Mouse (Mus musculus) bone marrow macrophage, adult 2 months (primary cell): ENCODE measurements around the gene Itga9. TPM values are rescaled to one million over a fixed set of nuclear protein-coding genes. Genes with fewer than 3 reads are reported as not detected.

Source experiments
- H3K27ac ChIP-seq: 2 replicates; pipeline ENCODE4 v1.5.1; 2012; ENCODE audit warnings: low read depth, low read length; ENCODE audit not compliant: insufficient read depth
- H3K4me1 ChIP-seq: 2 replicates; pipeline ENCODE4 v1.6.1; 2012; ENCODE audit warnings: low read length; ENCODE audit not compliant: control insufficient read depth, insufficient read depth
- H3K4me3 ChIP-seq: 2 replicates; pipeline ENCODE4 v1.5.1; 2012; ENCODE audit warnings: mild to moderate bottlenecking, low read length, moderate library complexity; ENCODE audit not compliant: insufficient read depth
- CTCF ChIP-seq: IDR thresholded peaks from 2 replicates; pipeline ENCODE4 v1.5.1; 2012; ENCODE audit warnings: low read depth, mild to moderate bottlenecking, low read length, moderate library complexity
- POLR2A ChIP-seq: IDR thresholded peaks from 2 replicates; pipeline ENCODE4 v1.6.1; 2012; ENCODE audit warnings: mild to moderate bottlenecking, low read depth, low read length, borderline replicate concordance
- polyA plus RNA-seq: library from polyadenylated mRNA; stranded (reverse); fragments of >200 nt; gene quantifications from 2 replicates; pipeline ENCODE4 v1.2.4, GENCODE M21; 2012; ENCODE audit not compliant: missing spikeins, insufficient read depth, insufficient read length

The Itga9 gene
- polyA plus RNA-seq, 1 experiment, result 5.3 TPM

DNA sequence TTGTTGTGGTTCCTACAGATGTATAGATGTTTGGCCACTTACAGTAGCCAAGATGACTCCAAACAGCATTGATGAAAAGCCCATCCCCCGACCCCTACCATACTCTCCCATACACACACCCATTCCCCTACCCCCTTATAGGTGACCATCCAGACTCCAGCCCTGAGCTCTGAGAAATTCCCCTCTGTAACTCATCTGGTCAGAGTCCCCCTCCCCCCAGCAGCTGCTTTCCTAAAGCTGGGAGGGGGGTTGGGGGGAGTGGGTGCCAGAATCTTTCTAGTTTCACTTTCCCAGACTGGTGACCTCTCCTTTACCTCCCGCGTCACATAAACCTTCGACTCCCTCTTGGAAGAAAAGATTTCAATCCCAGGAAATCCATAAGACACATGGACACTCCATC, 269.2 kb downstream of the Itga9 start:
- H3K4me1 ChIP-seq, result no peaks in the 10 kb centered on the region
- no peak overlapping the region for H3K4me3 ChIP-seq
- no peak overlapping the region for H3K27ac ChIP-seq
- TF ChIP-seq POLR2A (no peak), CTCF (no peak)

DNA sequence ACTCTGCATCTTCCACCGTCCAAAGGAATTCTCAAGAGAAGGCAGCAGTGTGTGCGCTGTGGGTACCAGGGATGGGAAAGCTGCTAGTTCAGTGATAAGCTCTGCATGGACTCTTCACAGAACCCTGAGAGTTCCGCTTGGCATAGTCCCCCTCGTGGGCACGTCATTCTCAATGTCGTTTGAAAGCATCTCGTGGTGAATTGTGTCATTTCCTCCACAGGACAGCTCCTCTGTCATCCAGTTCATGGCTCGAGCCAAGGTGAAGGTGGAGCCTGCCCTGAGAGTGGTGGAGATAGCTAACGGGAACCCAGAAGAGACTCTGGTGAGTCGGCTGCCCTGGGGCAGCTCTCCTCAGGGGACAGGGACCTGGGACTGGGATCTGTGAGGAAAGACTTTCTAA, 270.4 kb downstream of the Itga9 start:
- no peak for TF ChIP-seq POLR2A
- no peak for TF ChIP-seq CTCF
- no peak overlapping the region for H3K27ac ChIP-seq

DNA sequence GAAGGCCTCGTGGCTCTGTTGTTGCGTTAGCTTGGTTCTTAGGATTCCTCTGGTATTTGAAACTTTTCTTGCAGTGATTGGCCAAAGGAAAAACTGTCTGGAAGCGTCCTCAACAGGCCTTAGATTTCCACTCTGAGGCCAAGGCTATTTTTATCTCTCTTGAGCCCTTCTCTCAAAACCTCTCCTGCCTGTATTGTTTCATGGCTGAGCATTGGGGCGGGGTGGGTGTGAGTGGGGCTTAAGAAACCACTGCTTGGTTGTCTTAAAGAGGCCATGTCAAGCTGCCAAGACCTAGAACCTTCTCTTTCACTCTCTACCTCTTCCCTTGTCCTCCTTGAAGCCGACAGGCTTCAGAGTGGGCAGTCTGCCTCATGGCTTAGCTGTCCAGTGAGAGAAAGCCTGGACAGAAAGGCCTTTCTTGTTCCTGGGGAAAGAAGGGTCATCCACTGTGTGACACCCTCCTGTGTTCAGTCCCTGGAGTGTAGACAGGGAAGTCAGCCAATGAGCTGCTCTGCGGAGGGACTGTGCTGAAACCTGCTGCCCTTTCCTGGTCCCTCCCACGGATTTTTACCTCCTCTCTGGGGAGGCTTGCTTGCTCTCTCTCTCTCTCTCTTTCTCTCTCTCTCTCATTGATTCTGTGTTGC, 271.0 kb downstream of the Itga9 start:
- Histone ChIP-seq H3K4me1 (no peaks in the 10 kb centered on the region), H3K27ac (no peak overlapping the region), H3K4me3 (no peak overlapping the region)
- TF ChIP-seq CTCF (no peak), POLR2A (no peak)

More for the DNA sequence above, 270.4 kb downstream of the Itga9 start:
- Histone ChIP-seq H3K4me3 (no peak overlapping the region), H3K4me1 (no peaks in the 10 kb centered on the region)

DNA sequence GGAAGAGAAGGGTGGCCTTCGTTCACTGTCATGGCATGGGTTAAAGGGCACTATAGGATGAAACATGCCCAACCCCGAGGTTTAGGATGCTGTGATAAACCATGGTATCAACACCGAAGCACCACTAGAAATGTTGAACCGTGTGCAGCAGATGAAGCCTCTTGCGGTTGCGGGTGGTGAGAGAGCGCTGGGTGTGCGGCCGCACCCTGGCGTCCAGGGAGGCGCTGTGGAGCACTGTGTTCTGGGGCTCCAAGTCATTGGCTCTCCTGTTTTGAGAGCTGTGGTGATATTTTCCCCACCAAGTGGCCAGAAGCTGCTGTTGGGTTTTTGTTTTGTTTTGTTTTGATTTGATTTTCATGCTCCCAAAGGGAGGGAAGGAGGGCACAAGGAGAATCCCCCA, 272.1 kb downstream of the Itga9 start:
- no peak overlapping the region for H3K27ac ChIP-seq
- H3K4me1 ChIP-seq, result no peaks in the 10 kb centered on the region
- TF ChIP-seq CTCF, result no peak
- no peak overlapping the region for H3K4me3 ChIP-seq

DNA sequence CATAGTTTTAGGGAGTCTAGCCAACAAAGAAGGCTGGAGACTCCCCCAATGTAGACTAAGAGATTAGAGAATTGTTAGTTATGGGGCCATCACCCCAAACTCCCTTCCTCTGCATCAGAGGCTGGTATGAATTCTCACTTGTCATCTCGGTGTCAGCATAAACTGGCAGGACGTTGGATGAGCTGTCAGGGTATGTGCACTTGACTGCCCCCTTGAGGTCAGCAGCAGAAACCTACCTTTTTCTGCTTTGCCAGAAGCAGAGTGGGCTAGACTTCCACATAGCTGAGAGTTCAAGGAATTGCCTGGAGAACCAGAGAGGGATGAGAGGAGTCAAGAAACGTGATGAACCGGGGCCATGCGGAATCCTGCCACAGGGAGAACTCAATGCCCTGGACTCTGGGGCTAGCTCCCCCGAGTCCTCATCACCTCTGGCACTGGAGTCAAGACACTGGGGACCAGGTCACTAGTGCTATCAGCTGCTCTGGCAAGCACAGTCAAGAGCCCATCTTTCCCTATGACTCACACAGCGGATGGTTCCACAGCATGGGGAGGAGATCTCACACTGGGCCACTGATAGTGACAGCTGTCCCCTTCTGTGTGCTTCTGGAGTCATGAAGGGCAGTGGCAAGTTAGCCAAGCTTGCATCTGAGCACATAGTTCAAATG, 274.9 kb downstream of the Itga9 start:
- no peak; the same call in 1 of the 2 replicates for TF ChIP-seq CTCF
- TF ChIP-seq POLR2A, result no peak
- Histone ChIP-seq H3K4me3 (no peak overlapping the region), H3K4me1 (no peaks in the 10 kb centered on the region), H3K27ac (no peak overlapping the region)

DNA sequence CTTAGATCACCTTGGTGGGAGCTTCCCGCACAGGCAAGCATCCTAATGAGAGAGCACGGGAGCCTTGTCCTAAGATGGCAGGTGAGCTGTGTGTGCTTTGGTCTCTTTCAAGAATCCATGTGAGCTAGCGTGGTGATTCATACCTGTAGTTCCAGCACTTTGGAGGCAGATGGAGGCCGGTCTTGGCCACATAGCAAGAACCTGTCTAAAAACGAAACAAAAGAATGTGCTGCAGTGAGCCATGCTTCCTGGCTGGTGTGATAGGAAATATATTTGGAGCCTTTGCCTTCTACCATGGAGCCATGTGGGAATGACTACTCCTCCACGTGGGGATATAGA, 275.4 kb downstream of the Itga9 start:
- H3K27ac ChIP-seq, result no peak overlapping the region
- TF ChIP-seq POLR2A, result no peak
- no peak for TF ChIP-seq CTCF

DNA sequence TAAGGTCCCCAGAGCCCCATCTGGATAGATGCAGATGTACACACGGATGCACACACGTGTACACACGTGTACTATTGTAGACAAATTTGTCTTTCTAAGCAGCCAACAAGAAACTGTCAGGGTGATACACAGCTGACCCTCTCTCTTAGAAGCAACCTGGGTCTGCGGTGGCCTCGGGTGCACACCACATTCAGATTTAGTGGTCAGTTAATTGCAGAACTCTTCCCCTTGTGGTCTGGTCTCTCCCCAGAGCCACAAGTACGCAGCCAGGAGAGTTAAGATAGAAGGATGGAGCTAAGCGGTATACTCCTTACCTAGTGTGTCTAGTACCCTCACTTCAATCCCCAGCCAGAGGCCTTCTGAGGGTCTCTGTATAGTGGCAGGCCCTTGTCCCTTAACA, 276.7 kb downstream of the Itga9 start:
- TF ChIP-seq CTCF (no peak), POLR2A (no peak)
- Histone ChIP-seq H3K4me3 (no peak overlapping the region), H3K27ac (no peak overlapping the region), H3K4me1 (no peaks in the 10 kb centered on the region)

More for the DNA sequence above, 275.4 kb downstream of the Itga9 start:
- Histone ChIP-seq H3K4me1 (no peaks in the 10 kb centered on the region), H3K4me3 (no peak overlapping the region)

DNA sequence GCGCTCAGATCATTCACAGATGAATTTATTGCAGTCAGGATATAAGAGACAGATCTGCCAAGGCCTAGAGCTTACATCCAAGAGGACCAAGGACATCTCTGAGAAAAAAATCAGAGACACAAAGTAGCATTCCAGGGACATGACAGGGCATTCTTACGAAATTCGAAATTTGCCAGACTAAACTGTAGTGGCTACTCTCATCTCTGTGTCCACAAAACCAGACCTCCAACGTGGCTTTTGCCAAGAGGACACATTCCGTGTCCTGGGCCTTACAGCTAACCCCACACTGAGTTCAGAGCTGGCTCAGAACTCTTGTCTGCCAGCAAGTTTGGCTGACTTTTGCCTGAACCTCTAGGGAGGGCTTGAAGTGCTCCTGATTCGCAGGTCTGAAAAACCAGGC, 279.3 kb downstream of the Itga9 start:
- no peak for TF ChIP-seq CTCF
- no peak for TF ChIP-seq POLR2A
- no peak overlapping the region for H3K4me3 ChIP-seq
- H3K4me1 ChIP-seq, result no peaks in the 10 kb centered on the region
- no peak overlapping the region for H3K27ac ChIP-seq

DNA sequence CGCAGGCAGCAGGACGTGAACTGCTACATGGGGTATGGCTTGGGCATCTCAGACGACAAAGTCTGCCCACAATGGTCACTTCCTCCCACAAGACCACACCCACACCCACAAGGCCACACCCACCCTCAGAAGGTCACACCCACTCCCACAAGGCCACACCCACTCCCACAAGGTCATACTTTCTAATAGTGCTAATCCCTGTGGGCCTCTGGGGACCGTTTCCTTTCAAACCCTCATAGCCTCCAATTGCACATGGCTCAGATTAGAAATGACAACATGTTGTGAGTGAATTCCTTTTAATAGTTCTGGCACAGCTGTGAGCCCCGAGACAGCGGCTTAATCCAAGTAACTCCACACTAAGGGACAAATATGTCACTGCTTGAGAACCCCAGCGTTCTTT, 280.7 kb downstream of the Itga9 start:
- H3K4me1 ChIP-seq, result no peaks in the 10 kb centered on the region
- no peak for TF ChIP-seq CTCF
- TF ChIP-seq POLR2A, result no peak
- no peak overlapping the region for H3K27ac ChIP-seq
- no peak overlapping the region for H3K4me3 ChIP-seq

DNA sequence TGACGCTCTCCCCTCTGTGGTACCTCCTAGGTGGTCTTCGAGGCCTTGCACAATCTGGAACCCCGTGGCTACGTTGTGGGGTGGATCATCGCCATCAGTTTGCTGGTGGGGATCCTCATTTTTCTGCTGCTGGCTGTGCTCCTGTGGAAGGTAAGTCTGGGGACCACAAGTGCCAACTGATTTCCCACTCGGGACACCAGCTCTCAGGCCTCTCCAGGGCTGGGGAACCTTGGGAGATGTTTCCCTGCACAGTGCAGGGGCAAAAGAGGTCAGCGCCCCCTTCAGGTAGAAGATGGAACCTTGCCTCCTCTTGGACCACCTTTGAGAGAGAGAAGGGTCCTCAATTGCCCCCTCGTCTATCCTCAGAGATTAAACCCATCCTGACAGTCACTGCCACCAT, 281.2 kb downstream of the Itga9 start:
- Histone ChIP-seq H3K4me3 (no peak overlapping the region), H3K4me1 (no peaks in the 10 kb centered on the region), H3K27ac (no peak overlapping the region)
- TF ChIP-seq CTCF (no peak), POLR2A (no peak)

DNA sequence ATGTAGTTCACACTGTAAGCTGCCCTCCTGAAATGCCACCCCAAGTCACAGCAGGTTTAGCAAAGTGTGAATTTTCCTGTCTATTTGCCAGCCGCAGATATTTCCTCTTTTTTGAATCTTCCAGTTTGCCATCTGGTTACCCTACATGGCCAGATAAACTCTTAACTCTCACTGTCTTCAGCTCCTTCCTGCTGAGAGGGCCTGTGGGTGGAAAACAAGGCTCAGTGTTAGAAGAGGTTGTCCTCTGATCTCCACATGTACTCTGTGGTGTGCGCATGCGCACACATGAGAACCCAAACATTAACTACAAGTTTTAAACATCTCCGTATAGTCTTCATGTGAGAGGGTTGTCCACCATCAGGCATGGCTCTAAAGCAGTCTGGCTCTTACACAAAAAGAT, 283.7 kb downstream of the Itga9 start:
- Histone ChIP-seq H3K4me1 (no peaks in the 10 kb centered on the region), H3K4me3 (no peak overlapping the region), H3K27ac (no peak overlapping the region)
- TF ChIP-seq CTCF, result no peak
- TF ChIP-seq POLR2A, result no peak
